Mouse (Mus musculus) hindbrain, postnatal 0 days (tissue): ENCODE measurements around the gene Ms4a15. TPM values are rescaled to one million over a fixed set of nuclear protein-coding genes. Genes with fewer than 3 reads are reported as not detected.

Source experiments
- ATAC-seq: fragments of 200-750 bp; cut with Nextera tagmentation; 2 replicates; pipeline ENCODE4 v1.8.0; 2017; ENCODE audit warnings: mild to moderate bottlenecking, moderate TSS enrichment, moderate library complexity
- DNase-seq: peaks from one replicate; pipeline ENCODE4 v3.0.0-alpha.2; 2015; ENCODE audit warnings: low spot score
- H3K27ac ChIP-seq: fragments of 300-500 bp; sonication (generic); 2 replicates; pipeline ENCODE4 v1.5.1; 2014; ENCODE audit warnings: mild to moderate bottlenecking
- H3K27me3 ChIP-seq: fragments of 300-500 bp; sonication (generic); 2 replicates; pipeline ENCODE4 v1.6.1; 2014; ENCODE audit warnings: low read length, mixed read lengths; ENCODE audit not compliant: insufficient read depth
- H3K36me3 ChIP-seq: fragments of 300-500 bp; sonication (generic); 2 replicates; pipeline ENCODE4 v1.6.1; 2014; ENCODE audit warnings: low read length, mixed read lengths; ENCODE audit not compliant: insufficient read depth
- H3K4me1 ChIP-seq: fragments of 300-500 bp; sonication (generic); 2 replicates; pipeline ENCODE4 v1.6.1; 2014; ENCODE audit warnings: antibody characterized with exemption, low read length, mixed read lengths; ENCODE audit not compliant: insufficient read depth
- H3K4me2 ChIP-seq: fragments of 300-500 bp; sonication (generic); 2 replicates; pipeline ENCODE4 v1.6.1; 2014; ENCODE audit warnings: low read depth, mild to moderate bottlenecking, low read length, moderate library complexity, mixed read lengths
- H3K4me3 ChIP-seq: fragments of 300-500 bp; sonication (generic); 2 replicates; pipeline ENCODE4 v1.5.1; 2014; ENCODE audit warnings: low read length
- H3K9ac ChIP-seq: fragments of 300-500 bp; sonication (generic); replicated peaks from 2 replicates; pipeline ENCODE4 v1.6.1; 2014; ENCODE audit warnings: mild to moderate bottlenecking, low read length, moderate library complexity, mixed read lengths
- H3K9me3 ChIP-seq: fragments of 300-500 bp; sonication (generic); 2 replicates; pipeline ENCODE4 v1.6.1; 2016; ENCODE audit warnings: low read length, mixed read lengths
- CTCF ChIP-seq: IDR thresholded peaks from 2 replicates; pipeline ENCODE4 v1.5.1; 2016; ENCODE audit warnings: antibody characterized with exemption, control low read depth, low read depth
- WGBS: fragments of 180-500 bp; shearing (Covaris S2); extraction: QIAGEN DNeasy Blood & Tissue Kit; methylation state at CpG from one replicate; pipeline ENCODE4 v1.1.7; 2014; 5-methylcytosine and 5-hydroxymethylcytosine counted together
- polyA plus RNA-seq: library from polyadenylated mRNA; unstranded; fragments of >200 nt; fragmentation: Nextera tagmentation; extraction: Ambion mirVana; gene quantifications from 2 replicates; pipeline ENCODE4 v1.2.1, GENCODE M21; 2015
- total RNA-seq: library from RNA; depleted of rRNA; stranded (reverse); fragments of >200 nt; gene quantifications from 2 replicates; pipeline ENCODE4 v1.2.3, GENCODE M21; 2014

Ms4a15 gene
- total and polyA plus RNA-seq, 2 experiments from 2014 or later, result not detected

- Histone ChIP-seq H3K36me3 (peaks cover 7% of the 10 kb centered on the region), H3K27me3 (no peaks in the 10 kb centered on the region), H3K4me2 (peak overlapping the region; percentile 95), H3K4me3 (peak overlapping the region; percentile 51), H3K9ac (peak overlapping the region; percentile 83; the same call in 1 of the 2 replicates), H3K9me3 (no peaks in the 10 kb centered on the region), H3K27ac (peak overlapping the region; percentile 60), H3K4me1 (peaks cover 15% of the 10 kb centered on the region; the same call in 1 of the 2 replicates)
- TF ChIP-seq CTCF, result no peak
- WGBS, result 39% methylated on average over 9 of the region's 9 CpGs
- ATAC-seq (peak; percentile 13), DNase-seq (no peak)
Measured at GRCm38 (mm10) chr19:10949558-10949957, 43.5 kb downstream of the Ms4a15 start.

GRCm38 (mm10) chr19:10949112-10949511, 43.9 kb downstream of the Ms4a15 start, which contains the start of gene Ccdc86:
Ccdc86 (minus strand) TSS chr19:10949266.
- no peak for TF ChIP-seq CTCF
- Histone ChIP-seq H3K4me1 (peaks cover 15% of the 10 kb centered on the region; the same call in 1 of the 2 replicates), H3K27me3 (no peaks in the 10 kb centered on the region), H3K4me2 (peak within 1 kb of the TSS; percentile 95), H3K27ac (peak within 1 kb of the TSS; percentile 60), H3K9me3 (no peaks in the 10 kb centered on the region), H3K4me3 (peak within 1 kb of the TSS; percentile 51), H3K9ac (peak within 1 kb of the TSS; percentile 83), H3K36me3 (peaks cover 8% of the 10 kb centered on the region)
- ATAC-seq (peak; percentile 98), DNase-seq (peak; percentile 100)
- under 1% methylated on average over 30 of the region's 30 CpGs for WGBS

DNA sequence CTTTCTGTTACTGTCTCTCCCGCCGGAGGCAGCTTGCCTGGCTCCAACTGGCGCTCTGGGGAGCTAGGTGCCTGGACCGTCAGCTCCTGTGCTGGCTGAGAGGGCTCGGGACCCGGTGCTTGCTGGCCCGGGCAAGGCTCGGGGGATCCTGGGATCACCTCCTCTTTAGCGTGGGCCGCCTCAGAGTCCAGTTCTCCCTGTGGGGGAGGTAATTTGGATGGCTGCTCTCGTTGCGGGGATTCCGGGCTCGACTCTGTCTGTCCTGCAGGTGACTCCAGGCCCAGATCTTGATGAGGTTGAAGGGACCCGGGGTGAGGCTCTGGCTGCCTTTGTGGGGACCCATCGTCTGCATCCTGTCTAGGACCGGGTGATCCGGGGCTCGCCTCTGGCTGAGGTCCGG, 44.6 kb downstream of the Ms4a15 start:
- H3K27me3 ChIP-seq, result no peaks in the 10 kb centered on the region
- no peaks in the 10 kb centered on the region for H3K9me3 ChIP-seq
- ATAC-seq (no peak), DNase-seq (no peak)
- TF ChIP-seq CTCF, result no peak
- H3K36me3 ChIP-seq, result peaks cover 14% of the 10 kb centered on the region
- no peak overlapping the region for H3K27ac ChIP-seq
- peak overlapping the region; percentile 95 for H3K4me2 ChIP-seq
- peak overlapping the region; percentile 51 for H3K4me3 ChIP-seq
- peak overlapping the region; percentile 83 for H3K9ac ChIP-seq
- H3K4me1 ChIP-seq, result peaks cover 15% of the 10 kb centered on the region; the same call in 1 of the 2 replicates
- WGBS, result under 1% methylated on average over 20 of the region's 20 CpGs

DNA sequence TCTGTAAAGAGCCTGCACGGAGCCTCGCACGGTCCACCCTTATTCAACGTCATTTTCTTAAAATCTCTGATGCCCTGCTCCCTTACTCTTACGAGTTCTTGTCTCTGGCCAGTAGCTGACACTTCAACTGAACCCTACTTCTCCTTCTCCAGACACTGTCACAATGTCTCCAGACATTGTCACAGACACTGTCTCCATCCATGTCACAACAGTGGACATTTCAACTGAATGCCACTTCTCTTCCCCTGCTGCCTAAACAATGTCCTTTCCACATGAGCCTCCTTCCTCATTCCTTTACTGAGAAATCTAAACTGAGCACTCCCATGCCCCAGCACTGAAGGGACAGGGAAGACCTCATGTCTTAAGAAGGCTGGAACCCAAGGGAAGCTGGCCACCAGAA, 45.8 kb downstream of the Ms4a15 start:
- H3K27me3 ChIP-seq, result no peaks in the 10 kb centered on the region
- 90% methylated on average over 5 of the region's 5 CpGs for WGBS
- peaks cover 26% of the 10 kb centered on the region for H3K36me3 ChIP-seq

DNA sequence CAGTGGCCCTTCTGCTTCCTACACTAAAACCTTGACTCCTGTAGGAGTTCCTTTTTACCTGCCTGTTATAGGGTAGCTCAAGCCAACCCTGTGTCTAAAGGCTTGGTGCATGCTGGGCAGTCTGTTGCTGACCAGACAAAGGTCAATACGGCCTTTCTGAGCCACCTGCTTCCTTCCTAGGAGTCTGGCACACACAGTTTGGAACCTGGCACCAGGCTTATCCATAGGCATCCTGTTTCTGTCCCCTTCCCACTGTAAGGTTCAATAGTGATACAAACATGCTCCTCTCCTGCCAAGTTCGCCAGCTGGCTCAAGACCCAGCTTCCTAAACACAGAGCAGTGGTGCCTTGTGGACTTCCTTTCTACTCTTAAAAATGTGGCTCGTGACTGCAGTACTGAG, 46.5 kb downstream of the Ms4a15 start:
- no peak overlapping the region for H3K4me2 ChIP-seq
- no peak for TF ChIP-seq CTCF
- H3K9me3 ChIP-seq, result no peaks in the 10 kb centered on the region
- H3K4me1 ChIP-seq, result peaks cover 15% of the 10 kb centered on the region; the same call in 1 of the 2 replicates
- peaks cover 31% of the 10 kb centered on the region for H3K36me3 ChIP-seq
- H3K4me3 ChIP-seq, result no peak overlapping the region
- no peaks in the 10 kb centered on the region for H3K27me3 ChIP-seq
- 77% methylated on average over 3 of the region's 3 CpGs for WGBS
- no peak overlapping the region; the same call in none of the 2 replicates for H3K9ac ChIP-seq
- DNase-seq, result no peak
- H3K27ac ChIP-seq, result no peak overlapping the region
- no peak for ATAC-seq

More for the DNA sequence above, 45.8 kb downstream of the Ms4a15 start:
- Histone ChIP-seq H3K4me2 (peak overlapping the region; percentile 95), H3K4me3 (peak overlapping the region; percentile 51), H3K9me3 (no peaks in the 10 kb centered on the region), H3K4me1 (peaks cover 15% of the 10 kb centered on the region; the same call in 1 of the 2 replicates), H3K27ac (no peak overlapping the region), H3K9ac (peak overlapping the region; percentile 83; the same call in 1 of the 2 replicates)
- no peak for TF ChIP-seq CTCF
- DNase-seq (no peak), ATAC-seq (no peak)

DNA sequence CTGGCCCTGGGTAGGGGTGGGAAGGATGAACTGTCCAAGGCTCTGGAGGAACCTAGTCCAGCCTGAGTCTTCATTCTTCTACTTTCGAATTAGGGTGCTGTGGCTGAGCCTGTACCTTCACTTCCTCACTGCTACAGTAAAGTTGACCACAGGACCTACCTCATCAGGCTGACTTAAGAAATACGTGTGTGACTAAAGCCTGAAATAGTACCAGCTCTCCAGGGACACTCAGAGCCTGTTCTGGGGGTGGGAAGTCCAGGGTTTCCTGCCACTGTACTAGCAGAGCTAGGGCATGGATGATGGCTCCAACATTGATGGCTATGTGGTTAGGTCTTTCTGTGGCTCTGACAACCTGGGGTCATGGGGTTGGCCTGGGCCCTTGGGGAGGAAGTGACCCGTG, 49.1 kb downstream of the Ms4a15 start:
- no peak for ATAC-seq
- H3K4me3 ChIP-seq, result no peak overlapping the region
- 90% methylated on average over 3 of the region's 3 CpGs for WGBS
- no peak for TF ChIP-seq CTCF
- no peaks in the 10 kb centered on the region for H3K27me3 ChIP-seq
- no peak overlapping the region for H3K27ac ChIP-seq
- H3K4me2 ChIP-seq, result no peak overlapping the region
- H3K9me3 ChIP-seq, result no peaks in the 10 kb centered on the region
- DNase-seq, result no peak
- peaks cover 23% of the 10 kb centered on the region for H3K4me1 ChIP-seq
- no peak overlapping the region for H3K9ac ChIP-seq
- H3K36me3 ChIP-seq, result peaks cover 31% of the 10 kb centered on the region

DNA sequence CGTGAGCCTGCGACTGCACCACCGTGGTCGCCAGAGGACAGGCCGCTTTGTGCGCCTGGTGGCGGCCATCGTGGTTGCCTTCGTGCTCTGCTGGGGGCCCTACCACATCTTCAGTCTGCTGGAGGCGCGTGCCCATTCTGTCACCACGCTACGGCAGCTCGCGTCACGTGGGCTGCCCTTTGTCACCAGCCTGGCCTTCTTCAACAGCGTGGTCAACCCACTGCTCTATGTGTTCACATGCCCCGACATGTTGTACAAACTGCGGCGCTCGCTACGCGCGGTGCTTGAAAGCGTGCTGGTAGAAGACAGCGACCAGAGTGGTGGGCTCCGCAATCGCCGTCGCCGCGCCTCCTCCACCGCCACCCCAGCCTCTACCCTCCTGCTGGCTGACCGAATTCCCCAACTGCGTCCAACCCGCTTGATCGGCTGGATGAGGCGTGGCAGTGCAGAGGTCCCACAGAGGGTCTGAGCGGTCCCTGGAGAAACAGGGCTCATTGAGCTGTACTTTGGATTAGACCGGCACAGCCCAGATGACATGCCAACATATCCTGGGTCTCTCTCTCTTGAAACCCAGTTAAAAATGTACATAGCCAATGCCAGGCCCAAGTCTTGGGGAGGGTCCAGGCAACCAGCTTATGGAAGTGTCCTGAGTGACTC, 52.1 kb downstream of the Ms4a15 start:
- WGBS, result 1% methylated on average over 40 of the region's 40 CpGs
- peak; percentile 65 for DNase-seq
- Histone ChIP-seq H3K27ac (peak overlapping the region; percentile 33; the same call in 1 of the 2 replicates), H3K4me2 (peak overlapping the region; percentile 58), H3K36me3 (peaks cover 31% of the 10 kb centered on the region), H3K4me3 (peak overlapping the region; percentile 19), H3K27me3 (no peaks in the 10 kb centered on the region), H3K9me3 (no peaks in the 10 kb centered on the region), H3K4me1 (peaks cover 8% of the 10 kb centered on the region), H3K9ac (peak overlapping the region; percentile 49)
- no peak for TF ChIP-seq CTCF
- peak; percentile 83 for ATAC-seq
